Mouse (Mus musculus) lung, embryonic 14.5 days (tissue): ENCODE data around the gene Mapk3. TPM values are rescaled to one million over a fixed set of nuclear protein-coding genes. Genes with fewer than 3 reads are reported as not detected.
A peak's percentile ranks its signal among the peaks of the same experiment; 100 is the strongest.

Source experiments
- ATAC-seq: fragments of 200-750 bp; cut with Nextera tagmentation; 2 replicates; pipeline ENCODE4 v1.8.0; 2017; ENCODE audit warnings: mild to moderate bottlenecking, moderate TSS enrichment, moderate library complexity; ENCODE audit not compliant: insufficient read depth
- DNase-seq: peaks from one replicate; pipeline ENCODE4 v3.0.0-alpha.2; 2015
- H3K27ac ChIP-seq: fragments of 300-500 bp; sonication (generic); 2 replicates; pipeline ENCODE4 v1.5.1; 2014; ENCODE audit warnings: low read depth, mild to moderate bottlenecking, moderate library complexity
- H3K27me3 ChIP-seq: fragments of 300-500 bp; sonication (generic); 2 replicates; pipeline ENCODE4 v1.6.1; 2014; ENCODE audit warnings: low read length, control low read depth; ENCODE audit not compliant: insufficient read depth
- H3K36me3 ChIP-seq: fragments of 300-500 bp; sonication (generic); 2 replicates; pipeline ENCODE4 v1.6.1; 2014; ENCODE audit warnings: control low read depth; ENCODE audit not compliant: insufficient read depth
- H3K4me1 ChIP-seq: fragments of 300-500 bp; sonication (generic); 2 replicates; pipeline ENCODE4 v1.6.1; 2014; ENCODE audit warnings: antibody characterized with exemption, control low read depth; ENCODE audit not compliant: insufficient read depth
- H3K4me2 ChIP-seq: fragments of 300-500 bp; sonication (generic); 2 replicates; pipeline ENCODE4 v1.6.1; 2014; ENCODE audit warnings: mild to moderate bottlenecking
- H3K4me3 ChIP-seq: fragments of 300-500 bp; sonication (generic); 2 replicates; pipeline ENCODE4 v1.5.1; 2014; ENCODE audit warnings: low read depth, low read length
- H3K9ac ChIP-seq: fragments of 300-500 bp; sonication (generic); 2 replicates; pipeline ENCODE4 v1.6.1; 2014
- H3K9me3 ChIP-seq: fragments of 300-500 bp; sonication (generic); 2 replicates; pipeline ENCODE4 v1.6.1; 2016; ENCODE audit warnings: low read depth, low read length, control low read depth
- CTCF ChIP-seq: IDR thresholded peaks from 2 replicates; pipeline ENCODE4 v1.5.1; 2016; ENCODE audit warnings: antibody characterized with exemption, low read depth
- WGBS: fragments of 180-500 bp; shearing (Covaris S2); extraction: QIAGEN DNeasy Blood & Tissue Kit; methylation state at CpG from one replicate; pipeline ENCODE4 v1.1.7; 2014; 5-methylcytosine and 5-hydroxymethylcytosine counted together
- polyA plus RNA-seq: library from polyadenylated mRNA; unstranded; fragments of >200 nt; fragmentation: Nextera tagmentation; extraction: Ambion mirVana; gene quantifications from 2 replicates; pipeline ENCODE4 v1.2.1, GENCODE M21; 2014

Gene Mapk3
- polyA plus RNA-seq, 1 experiment from 2014 or later: 117 TPM

DNA sequence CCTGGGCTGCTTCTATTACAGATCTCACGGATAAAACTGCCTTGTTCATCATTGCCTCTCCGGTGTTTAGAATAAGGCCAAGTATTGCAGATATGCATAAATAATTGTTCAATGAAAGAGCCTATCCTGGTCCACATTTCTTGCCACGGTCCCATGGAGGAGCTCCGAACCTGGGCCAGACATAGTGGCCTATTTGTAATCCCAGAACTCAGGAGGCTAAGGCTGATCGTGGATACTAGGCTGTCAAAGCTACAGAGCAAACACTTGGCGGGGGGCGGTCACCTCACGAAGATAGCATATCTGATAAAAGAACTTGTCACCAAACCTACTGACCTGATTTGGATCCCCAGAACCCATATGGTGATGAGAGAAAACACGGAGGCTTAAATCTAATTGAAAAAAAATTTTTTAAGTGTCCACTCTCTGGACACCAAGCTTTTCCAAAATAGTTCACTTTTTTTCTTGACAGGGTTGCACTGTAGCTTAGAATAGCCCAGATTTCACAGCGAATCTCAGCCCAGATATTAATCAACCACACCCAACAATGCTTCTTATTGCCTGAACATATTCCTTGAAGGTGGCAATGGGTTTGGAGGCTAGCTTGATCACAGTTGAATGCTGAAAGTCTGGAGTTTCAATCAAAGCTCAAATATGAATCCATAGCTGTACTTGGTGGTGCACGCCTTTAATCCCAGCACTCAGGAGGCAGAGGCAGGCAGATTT lies 33.5 kb downstream of the Mapk3 start:
- Histone ChIP-seq H3K4me1 (peaks cover 9% of the 10 kb centered on the region), H3K36me3 (peaks cover 63% of the 10 kb centered on the region), H3K4me2 (peak overlapping the region; percentile 85), H3K9ac (peak overlapping the region; percentile 83), H3K27me3 (no peaks in the 10 kb centered on the region), H3K4me3 (peak overlapping the region; percentile 78), H3K9me3 (no peaks in the 10 kb centered on the region), H3K27ac (peak overlapping the region; percentile 98)
- no peak for DNase-seq
- ATAC-seq: peak; percentile 21
- 16% methylated on average over 11 of the region's 11 CpGs for WGBS
- no peak for TF ChIP-seq CTCF

DNA sequence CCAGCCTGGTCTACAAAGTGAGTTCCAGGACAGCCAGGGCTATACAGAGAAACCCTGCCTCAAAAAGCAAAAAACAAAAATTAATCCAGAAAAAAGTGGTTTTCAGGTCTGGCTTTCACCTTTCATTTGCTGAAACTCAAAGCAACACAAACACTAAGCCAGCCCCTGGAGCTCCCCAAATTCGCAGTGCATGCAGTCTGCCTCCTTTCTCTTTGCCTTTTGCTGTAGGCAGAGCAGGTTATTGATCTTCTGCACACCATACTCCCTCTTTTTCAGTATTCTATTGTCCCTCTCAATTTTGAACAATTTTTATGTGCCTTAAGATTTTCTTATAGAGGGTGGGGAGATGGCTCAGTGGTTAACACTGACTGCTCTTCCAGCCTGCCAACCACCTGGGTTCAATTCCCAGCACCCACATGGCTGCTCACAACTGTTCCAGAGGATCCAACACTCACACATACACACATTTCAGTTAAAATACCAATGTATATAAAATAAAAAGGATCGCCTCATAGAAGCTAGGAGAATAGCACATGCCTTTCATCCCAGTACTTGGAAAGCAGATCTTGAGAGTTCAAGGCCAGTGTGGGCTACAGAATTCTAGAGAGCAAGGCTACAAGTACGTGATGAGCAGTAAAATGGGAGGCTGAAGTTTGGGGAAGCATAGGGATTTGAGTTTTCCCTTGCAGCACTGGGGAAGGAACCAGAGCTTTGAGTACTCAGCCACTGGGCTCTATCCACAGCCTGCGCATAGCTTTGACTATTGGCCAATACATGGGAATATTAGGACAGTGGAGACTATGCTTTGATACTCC lies 34.3 kb downstream of the Mapk3 start:
- TF ChIP-seq CTCF: no peak
- H3K27me3 ChIP-seq: no peaks in the 10 kb centered on the region
- H3K4me1 ChIP-seq: peaks cover 9% of the 10 kb centered on the region
- DNase-seq (no peak), ATAC-seq (no peak)
- 77% methylated on average over 4 of the region's 4 CpGs for WGBS
- no peaks in the 10 kb centered on the region for H3K9me3 ChIP-seq
- peaks cover 57% of the 10 kb centered on the region for H3K36me3 ChIP-seq
- H3K4me2 ChIP-seq: no peak overlapping the region
- no peak overlapping the region for H3K9ac ChIP-seq
- H3K4me3 ChIP-seq: no peak overlapping the region; the same call in 1 of the 2 replicates
- H3K27ac ChIP-seq: 0 out of 2 replicates have a peak overlapping the region, but pooled peaks have one; percentile 3

DNA sequence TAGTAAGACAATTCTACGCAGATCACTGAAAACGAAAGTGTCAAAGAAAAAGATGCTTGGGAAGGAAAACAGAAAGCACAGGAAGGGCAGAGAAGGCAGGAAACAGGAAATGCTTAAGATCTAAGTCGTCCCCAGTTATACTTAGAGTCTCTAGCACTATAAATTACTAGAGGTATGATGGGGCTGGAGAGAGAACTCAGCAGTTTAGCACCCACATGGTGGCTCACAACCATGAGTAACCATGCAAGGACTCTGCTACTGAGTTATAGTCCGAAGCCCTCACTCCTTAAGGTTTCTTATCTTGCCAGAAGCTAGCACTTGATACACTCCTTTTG lies 34.8 kb downstream of the Mapk3 start:
- no peak overlapping the region for H3K27ac ChIP-seq
- peaks cover 51% of the 10 kb centered on the region for H3K36me3 ChIP-seq
- 65% methylated on average over 4 of the region's 4 CpGs for WGBS
- H3K4me1 ChIP-seq: peaks cover 9% of the 10 kb centered on the region
- TF ChIP-seq CTCF: no peak
- no peak for DNase-seq
- ATAC-seq: no peak
- no peak overlapping the region for H3K4me2 ChIP-seq
- H3K4me3 ChIP-seq: no peak overlapping the region
- H3K9me3 ChIP-seq: no peaks in the 10 kb centered on the region
- H3K9ac ChIP-seq: no peak overlapping the region
- H3K27me3 ChIP-seq: no peaks in the 10 kb centered on the region

DNA sequence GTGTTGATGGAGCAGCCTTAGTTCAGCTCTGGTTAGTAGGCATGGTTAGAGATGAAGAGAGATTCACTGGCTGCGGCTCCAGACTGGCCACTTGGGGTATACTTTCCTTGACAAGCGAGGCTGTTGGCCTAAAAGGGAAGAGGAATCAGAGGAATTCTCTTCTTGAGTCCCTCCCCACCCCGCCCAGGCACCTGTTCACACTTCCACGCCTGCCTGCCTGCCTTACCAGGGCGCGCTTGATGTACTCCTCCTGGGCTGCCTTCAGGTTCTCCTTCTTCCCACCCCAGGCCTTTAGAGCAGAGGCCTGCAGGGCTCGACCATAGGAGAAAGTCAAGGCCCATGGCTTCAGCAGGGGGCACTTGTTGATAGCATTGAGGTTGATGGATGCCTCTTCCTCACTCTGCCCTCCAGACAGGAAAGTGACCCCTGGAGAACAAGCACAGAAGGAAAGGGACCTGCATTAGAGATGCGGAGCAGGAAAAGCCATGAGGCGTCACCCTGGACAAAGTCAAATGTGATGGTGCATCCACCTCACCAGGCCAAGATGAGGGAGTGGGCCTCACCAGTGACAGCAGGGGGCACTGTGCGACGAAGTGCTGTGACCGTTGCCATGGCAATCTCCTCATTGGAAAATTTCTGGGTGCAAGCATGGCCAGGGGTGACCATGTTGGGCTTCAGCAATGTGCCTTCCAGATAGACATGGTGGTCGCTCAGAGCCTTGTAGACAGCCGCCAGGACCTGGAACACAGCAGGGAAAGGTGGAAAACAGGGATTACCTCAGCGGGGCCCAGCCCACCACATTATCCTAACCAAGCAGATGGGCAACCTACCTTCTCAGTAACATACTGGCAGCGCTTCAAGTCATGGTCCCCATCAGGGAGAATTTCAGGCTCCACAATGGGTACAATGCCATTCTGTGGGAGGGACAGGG lies 36.3 kb downstream of the Mapk3 start:
- Histone ChIP-seq H3K9me3 (no peaks in the 10 kb centered on the region), H3K4me1 (peaks cover 9% of the 10 kb centered on the region), H3K27me3 (no peaks in the 10 kb centered on the region), H3K4me2 (no peak overlapping the region), H3K27ac (no peak overlapping the region), H3K4me3 (no peak overlapping the region), H3K9ac (no peak overlapping the region), H3K36me3 (peaks cover 39% of the 10 kb centered on the region)
- DNase-seq (no peak), ATAC-seq (no peak)
- peak; percentile 25 for TF ChIP-seq CTCF
- WGBS: 78% methylated on average over 16 of the region's 16 CpGs

DNA sequence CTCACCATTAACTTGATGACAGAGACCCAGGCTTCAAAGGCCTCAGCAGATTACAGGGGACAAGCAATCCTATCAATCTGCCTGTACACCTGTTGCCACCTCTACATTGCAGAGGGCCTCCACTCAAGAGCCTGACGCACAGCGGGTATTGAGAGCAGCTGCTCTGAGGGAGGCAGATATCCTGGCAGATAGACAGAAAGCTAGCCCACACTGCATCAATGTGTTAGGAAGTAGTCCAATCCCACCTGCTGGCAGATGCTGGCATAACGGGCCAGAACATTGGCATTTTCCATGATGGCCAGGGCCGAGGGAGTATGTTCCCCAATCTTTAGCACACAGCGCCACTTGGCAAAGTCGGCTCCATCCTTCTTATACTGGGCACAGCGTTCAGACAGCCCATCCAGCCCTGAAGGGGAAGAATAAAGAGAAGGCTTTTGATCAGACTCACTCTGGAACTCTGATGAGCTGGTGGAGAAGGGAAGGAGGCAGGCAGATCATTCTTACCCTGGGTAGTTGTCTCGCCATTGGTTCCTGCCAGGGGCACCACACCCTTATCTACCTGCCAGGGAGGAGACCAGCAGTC lies 37.0 kb downstream of the Mapk3 start:
- Histone ChIP-seq H3K27ac (no peak overlapping the region), H3K4me1 (peaks cover 5% of the 10 kb centered on the region), H3K36me3 (peaks cover 39% of the 10 kb centered on the region), H3K4me3 (peak overlapping the region; percentile 89), H3K27me3 (no peaks in the 10 kb centered on the region), H3K9ac (no peak overlapping the region), H3K9me3 (no peaks in the 10 kb centered on the region), H3K4me2 (peak overlapping the region; percentile 95; the same call in 1 of the 2 replicates)
- TF ChIP-seq CTCF: peak; percentile 56
- 71% methylated on average over 8 of the region's 8 CpGs for WGBS
- DNase-seq (peak; percentile 52), ATAC-seq (no peak)

DNA sequence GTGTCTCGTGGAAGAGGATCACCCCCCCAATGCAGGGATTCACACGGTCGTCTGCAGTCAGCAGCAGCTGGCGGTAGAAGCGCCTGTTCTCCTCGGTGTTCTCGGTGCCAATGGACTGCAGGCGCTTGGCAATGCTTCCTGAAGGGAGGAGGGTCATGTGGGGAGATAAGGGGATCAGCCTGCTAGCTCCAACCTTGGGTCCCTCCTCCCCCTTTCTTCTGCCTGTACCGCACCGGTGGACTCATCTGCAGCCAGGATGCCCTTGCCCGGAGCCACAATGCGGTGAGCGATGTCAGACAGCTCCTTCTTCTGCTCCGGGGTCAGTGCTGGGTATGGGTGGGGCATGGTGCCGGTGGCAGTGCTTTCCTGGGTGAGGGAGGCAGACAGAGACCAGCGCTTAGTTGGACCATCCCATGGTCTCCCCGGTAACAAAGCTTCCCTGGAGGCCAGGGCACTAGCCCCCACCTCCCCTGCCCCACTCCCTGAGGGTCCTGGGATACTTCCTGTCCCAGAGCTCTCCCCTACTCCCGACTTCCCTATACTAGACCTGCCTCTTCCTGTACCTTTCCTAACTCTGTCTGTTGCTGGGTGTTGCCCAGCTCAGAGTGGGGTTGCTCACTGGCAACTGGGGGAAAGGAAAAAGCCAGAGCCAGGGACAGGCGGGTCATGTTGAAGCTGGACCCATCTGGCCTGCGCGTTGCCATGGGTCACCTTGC lies 38.2 kb downstream of the Mapk3 start, which contains the start of gene Fam57b:
Gene Fam57b, plus strand, starts transcription at position 258 of the 716 bp plus-strand sequence.
- peaks cover 39% of the 10 kb centered on the region for H3K36me3 ChIP-seq
- no peaks in the 10 kb centered on the region for H3K27me3 ChIP-seq
- peak within 1 kb of the TSS; percentile 95 for H3K4me2 ChIP-seq
- DNase-seq: peak; percentile 19
- no peak for ATAC-seq
- H3K4me1 ChIP-seq: peaks cover 5% of the 10 kb centered on the region
- peak within 1 kb of the TSS; percentile 89 for H3K4me3 ChIP-seq
- TF ChIP-seq CTCF: no peak
- WGBS: 13% methylated on average over 20 of the region's 21 CpGs
- no peaks in the 10 kb centered on the region for H3K9me3 ChIP-seq
- H3K9ac ChIP-seq: peak within 1 kb of the TSS; percentile 92
- peak within 1 kb of the TSS; percentile 98 for H3K27ac ChIP-seq
